Mouse (Mus musculus) G1E (cell line): ENCODE data around the gene Mme. TPM values are rescaled to one million over a fixed set of nuclear protein-coding genes. Genes with fewer than 3 reads are reported as not detected.

Source experiments
- ATAC-seq: 2 replicates; pipeline ENCODE4 v1.8.0; 2016; ENCODE audit warnings: mild to moderate bottlenecking; ENCODE audit not compliant: insufficient number of reproducible peaks, poor library complexity, low FRiP score, severe bottlenecking; ENCODE audit errors: extremely low read depth
- DNase-seq: peaks from one replicate; pipeline ENCODE4 v3.0.0; 2012; ENCODE audit warnings: low spot score
- H3K27me3 ChIP-seq: 2 replicates; pipeline ENCODE4 v1.6.1; 2012; ENCODE audit warnings: mild to moderate bottlenecking, low read length, inconsistent platforms; ENCODE audit not compliant: insufficient read depth
- H3K36me3 ChIP-seq: replicated peaks from 2 replicates; pipeline ENCODE3; 2012; ENCODE audit warnings: mild to moderate bottlenecking, inconsistent platforms
- H3K4me1 ChIP-seq: 2 replicates; pipeline ENCODE4 v1.6.1; 2012; ENCODE audit warnings: low read depth, low read length, inconsistent platforms, mixed read lengths; ENCODE audit not compliant: insufficient read depth
- H3K4me3 ChIP-seq: 2 replicates; pipeline ENCODE4 v1.5.1; 2012; ENCODE audit warnings: low read depth, mild to moderate bottlenecking, inconsistent platforms, low read length, moderate library complexity, mixed read lengths
- H3K9me3 ChIP-seq: replicated peaks from 2 replicates; pipeline ENCODE4 v1.6.1; 2012; ENCODE audit warnings: inconsistent platforms
- CTCF ChIP-seq: IDR thresholded peaks from 2 replicates; pipeline ENCODE4 v1.5.1; 2012; ENCODE audit warnings: low read depth, low read length, inconsistent platforms, mixed read lengths
- GATA1 ChIP-seq: IDR thresholded peaks from 2 replicates; pipeline ENCODE4 v1.6.1; 2012; ENCODE audit warnings: borderline replicate concordance, low read length, inconsistent platforms, mixed read lengths
- GATA2 ChIP-seq: IDR thresholded peaks from 2 replicates; pipeline ENCODE4 v1.6.1; 2012; ENCODE audit warnings: low read depth, low read length, inconsistent platforms, borderline replicate concordance
- POLR2AphosphoS5 ChIP-seq: IDR thresholded peaks from 2 replicates; pipeline ENCODE4 v1.6.1; 2012; ENCODE audit warnings: low read depth, low read length, inconsistent platforms; ENCODE audit not compliant: insufficient replicate concordance
- TAL1 ChIP-seq: conservative IDR thresholded peaks from 2 replicates; pipeline ENCODE4 v1.6.1; 2012; ENCODE audit warnings: low read depth, low read length, inconsistent platforms, mixed read lengths
- polyA plus RNA-seq: library from polyadenylated mRNA; stranded (reverse); fragments of >175 nt; gene quantifications from 2 replicates; pipeline ENCODE4 v1.2.3, GENCODE M21; 2012
- total RNA-seq, 2 experiments: library from RNA; stranded (forward) in 1 of 2; stranded (reverse) in 1 of 2; fragments of 200-1000 nt in 1 of 2; fragments of >200 nt in 1 of 2; fragmentation: Nextera tagmentation in 1 of 2; gene quantifications; 2 replicates each; pipeline ENCODE4 v1.2.3; 2014 to 2017

Mme gene
- total and polyA plus RNA-seq, 3 experiments = 0.11 TPM; not detected in 2

DNA sequence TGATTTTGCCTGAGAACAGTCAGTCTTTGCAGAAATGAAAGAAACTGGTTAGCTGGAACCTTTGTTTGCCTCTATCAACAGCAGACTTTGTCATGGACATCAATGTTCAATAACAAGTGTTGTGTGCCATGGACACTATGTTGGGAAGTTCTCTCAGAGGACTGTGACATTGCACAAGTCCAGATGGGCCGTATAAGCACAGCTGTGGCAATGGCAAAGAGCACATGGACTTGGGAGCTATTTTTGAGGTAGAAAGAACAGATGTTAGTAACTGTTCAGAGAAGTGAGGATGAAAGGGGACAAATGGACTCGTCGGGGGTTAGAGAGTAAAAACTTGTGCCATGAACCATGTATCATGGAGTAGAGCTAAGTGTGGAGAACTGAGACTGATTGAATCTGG, 165.1 kb downstream of the Mme start:
- no peaks in the 10 kb centered on the region for H3K36me3 ChIP-seq
- DNase-seq (no peak), ATAC-seq (no peak)
- TF ChIP-seq GATA1 = no peak
- no peak for TF ChIP-seq TAL1
- TF ChIP-seq POLR2AphosphoS5 = no peak
- no peak for TF ChIP-seq GATA2
- TF ChIP-seq CTCF = no peak
- H3K4me1 ChIP-seq = no peaks in the 10 kb centered on the region
- H3K27me3 ChIP-seq = no peaks in the 10 kb centered on the region
- no peaks in the 10 kb centered on the region for H3K9me3 ChIP-seq
- no peak overlapping the region for H3K4me3 ChIP-seq

DNA sequence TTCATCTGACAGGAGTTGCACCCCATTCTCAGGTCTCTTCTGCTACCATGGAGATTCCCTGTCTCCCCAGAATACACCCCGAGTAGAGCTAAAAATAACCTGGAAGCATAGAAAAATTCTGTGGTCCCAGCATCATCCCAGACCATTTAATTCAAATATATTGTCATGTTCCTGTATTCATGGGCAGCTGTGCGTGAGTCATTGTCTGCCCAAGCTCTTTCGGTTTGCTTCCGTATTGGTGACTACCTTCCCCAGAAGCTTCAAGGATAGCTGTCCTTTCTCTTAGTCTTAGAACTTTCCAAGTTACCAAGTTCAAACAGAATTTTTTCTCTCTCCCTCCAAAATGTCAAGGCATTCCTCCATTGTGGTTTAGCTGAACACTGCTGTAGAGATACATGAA, 169.7 kb downstream of the Mme start:
- TF ChIP-seq POLR2AphosphoS5 (no peak), GATA2 (no peak), GATA1 (no peak)

GRCm38 (mm10) chr3:63412220-63412937, 171.0 kb downstream of the Mme start:
- Histone ChIP-seq H3K27me3 (no peaks in the 10 kb centered on the region), H3K4me1 (no peaks in the 10 kb centered on the region), H3K9me3 (peaks cover 2% of the 10 kb centered on the region; the same call in 1 of the 2 replicates), H3K4me3 (no peak overlapping the region), H3K36me3 (no peaks in the 10 kb centered on the region)
- TF ChIP-seq TAL1 (no peak), GATA1 (no peak), CTCF (no peak), POLR2AphosphoS5 (no peak)
- ATAC-seq (no peak), DNase-seq (no peak)

More for the DNA sequence above, 169.7 kb downstream of the Mme start:
- H3K4me1 ChIP-seq = no peaks in the 10 kb centered on the region
- no peak for DNase-seq
- no peak for ATAC-seq
- H3K36me3 ChIP-seq = no peaks in the 10 kb centered on the region
- H3K9me3 ChIP-seq = no peaks in the 10 kb centered on the region
- no peak overlapping the region for H3K4me3 ChIP-seq
- H3K27me3 ChIP-seq = no peaks in the 10 kb centered on the region

DNA sequence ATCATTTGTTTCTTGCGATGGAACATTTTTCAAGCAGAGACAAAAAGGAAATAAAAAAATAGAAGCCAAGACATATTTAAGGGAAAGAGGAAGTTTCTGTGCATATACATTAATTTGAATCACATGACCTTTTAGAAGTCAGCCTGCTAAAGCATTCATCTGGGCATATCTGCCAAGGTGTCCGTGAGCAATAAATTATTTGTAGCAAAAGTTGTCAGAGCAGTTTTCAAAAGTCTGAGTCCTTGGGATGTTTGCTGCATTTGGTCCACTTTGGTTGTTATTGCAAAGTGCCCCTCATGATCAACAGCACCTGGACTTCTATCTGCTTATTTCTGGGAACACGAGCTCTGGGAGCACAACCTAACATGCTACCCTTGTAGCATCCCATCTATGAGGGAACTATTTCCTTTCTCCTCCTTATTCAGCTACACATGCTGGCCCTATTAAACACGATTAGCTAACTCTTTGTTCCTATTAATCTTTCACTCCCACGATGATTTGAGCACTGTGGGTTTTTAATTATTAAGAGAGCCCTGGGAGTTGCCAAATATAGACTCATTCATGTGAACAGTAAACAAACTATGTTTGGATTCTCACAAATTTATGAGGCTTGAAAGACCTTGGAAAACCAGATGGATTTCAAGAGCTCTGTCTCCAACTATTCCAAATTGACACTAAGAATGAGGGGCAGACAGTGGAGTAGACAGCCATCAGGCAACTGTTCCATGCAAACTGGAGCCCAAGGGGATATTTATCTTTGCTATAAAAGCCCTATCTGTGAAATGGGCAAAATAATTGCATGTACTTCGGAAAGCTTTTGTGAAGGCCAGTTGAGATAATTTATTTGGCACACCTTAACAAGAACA, 171.9 kb downstream of the Mme start:
- no peaks in the 10 kb centered on the region for H3K27me3 ChIP-seq
- H3K36me3 ChIP-seq = no peaks in the 10 kb centered on the region
- DNase-seq = no peak
- no peak overlapping the region for H3K4me3 ChIP-seq
- peaks cover 2% of the 10 kb centered on the region; the same call in 1 of the 2 replicates for H3K9me3 ChIP-seq
- no peaks in the 10 kb centered on the region for H3K4me1 ChIP-seq
- ATAC-seq = no peak
- TF ChIP-seq GATA1 (no peak), CTCF (no peak), POLR2AphosphoS5 (no peak), GATA2 (no peak), TAL1 (no peak)

GRCm38 (mm10) chr3:63417284-63417683, 175.9 kb downstream of the Mme start:
- Histone ChIP-seq H3K27me3 (no peaks in the 10 kb centered on the region), H3K9me3 (peaks cover 2% of the 10 kb centered on the region; the same call in 1 of the 2 replicates), H3K36me3 (no peaks in the 10 kb centered on the region), H3K4me3 (no peak overlapping the region), H3K4me1 (no peaks in the 10 kb centered on the region)
- TF ChIP-seq GATA2 (no peak), CTCF (no peak), TAL1 (no peak)
- no peak for DNase-seq
- no peak for ATAC-seq

GRCm38 (mm10) chr3:63417758-63418157, 176.4 kb downstream of the Mme start:
- no peaks in the 10 kb centered on the region for H3K36me3 ChIP-seq
- H3K4me3 ChIP-seq = no peak overlapping the region
- no peaks in the 10 kb centered on the region for H3K4me1 ChIP-seq
- DNase-seq (no peak), ATAC-seq (no peak)
- no peaks in the 10 kb centered on the region for H3K27me3 ChIP-seq
- peaks cover 2% of the 10 kb centered on the region; the same call in 1 of the 2 replicates for H3K9me3 ChIP-seq
- TF ChIP-seq POLR2AphosphoS5 = no peak
- TF ChIP-seq GATA1 = no peak
- TF ChIP-seq GATA2 = no peak

- no peaks in the 10 kb centered on the region for H3K9me3 ChIP-seq
- H3K4me1 ChIP-seq = no peaks in the 10 kb centered on the region
- no peak for ATAC-seq
- DNase-seq = no peak
- H3K4me3 ChIP-seq = no peak overlapping the region
- TF ChIP-seq CTCF (no peak), POLR2AphosphoS5 (no peak), GATA1 (no peak), GATA2 (no peak), TAL1 (no peak)
- no peaks in the 10 kb centered on the region for H3K36me3 ChIP-seq
- no peaks in the 10 kb centered on the region for H3K27me3 ChIP-seq
Measured at GRCm38 (mm10) chr3:63423552-63423951, 182.2 kb downstream of the Mme start.

Other genes starting within 250 kb of the Mme start
- not detected in 2 replicates for gene Gm34302, start 242.3 kb downstream of the Mme start, total RNA-seq (2014; fragmentation: Nextera tagmentation)
- not detected in 2 replicates for gene Gm34302, start 242.3 kb downstream of the Mme start, total RNA-seq (2017)
- not detected in 2 replicates for gene Gm34302, start 242.3 kb downstream of the Mme start, polyA plus RNA-seq